Mouse (Mus musculus): ENCODE results near the gene Elmo1.
A peak's percentile ranks its signal among the peaks of the same experiment; 100 is the strongest.

Elmo1 gene

GRCm38 (mm10) chr13:20320232-20320631 lies 229.8 kb downstream of the Elmo1 start:
- no peak for DNase-seq (ENCODE audit: low spot score)

GRCm38 (mm10) chr13:20323478-20323877 lies 233.1 kb downstream of the Elmo1 start:
- no peak for DNase-seq (ENCODE audit: low spot score)

- DNase-seq (ENCODE audit: low spot score), result no peak
Observed at GRCm38 (mm10) chr13:20327064-20327463, 236.7 kb downstream of the Elmo1 start.

GRCm38 (mm10) chr13:20327975-20328374 lies 237.6 kb downstream of the Elmo1 start:
- no peak for DNase-seq (ENCODE audit: low spot score)

DNA sequence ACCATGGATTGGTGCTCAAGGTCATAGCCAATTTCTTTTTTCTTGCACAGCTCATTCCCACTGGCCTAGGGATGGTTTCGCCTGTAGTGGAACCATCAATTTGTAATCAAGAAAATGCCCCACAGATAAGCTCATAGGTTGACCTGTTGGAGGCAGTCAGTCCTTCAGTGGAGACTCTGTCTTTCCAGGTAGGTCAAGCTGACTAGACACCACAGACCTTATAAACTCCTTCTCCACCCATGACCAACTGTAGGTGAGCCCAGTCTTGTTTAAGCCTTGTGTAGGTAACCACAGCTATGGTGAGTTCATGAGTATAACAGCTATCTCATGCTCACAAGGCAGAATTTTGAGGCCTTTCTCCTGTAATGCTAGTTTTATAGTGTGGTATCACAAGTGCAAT lies 238.3 kb downstream of the Elmo1 start:
- no peak for DNase-seq (ENCODE audit: low spot score)

GRCm38 (mm10) chr13:20330954-20331353 lies 240.6 kb downstream of the Elmo1 start:
- DNase-seq (ENCODE audit: low spot score), result no peak

- DNase-seq (ENCODE audit: low spot score), result no peak
Observed at GRCm38 (mm10) chr13:20335051-20335888, 244.9 kb downstream of the Elmo1 start.

- DNase-seq (ENCODE audit: low spot score), result no peak
Observed at GRCm38 (mm10) chr13:20335889-20336497, 245.6 kb downstream of the Elmo1 start.

DNA sequence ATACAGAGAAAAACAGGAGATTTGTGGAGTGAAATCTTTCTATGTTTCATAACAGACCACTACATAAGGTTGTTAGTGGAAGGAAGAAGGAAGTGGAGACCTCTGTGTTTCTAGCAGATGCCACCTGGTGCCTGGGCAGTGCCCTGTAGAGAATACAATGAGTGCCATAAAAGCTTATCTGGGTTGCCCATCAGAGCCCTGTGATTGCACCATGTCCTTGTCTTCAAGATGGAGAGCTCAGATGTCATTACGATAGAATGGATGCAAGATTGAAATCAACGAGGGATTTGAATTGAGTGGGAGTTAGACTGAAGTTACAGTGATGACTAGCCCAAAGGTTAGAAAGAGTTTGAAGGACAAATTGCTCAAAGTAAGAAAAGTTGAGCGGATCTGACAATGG lies 252.5 kb downstream of the Elmo1 start:
- DNase-seq (ENCODE audit: low spot score), result no peak

DNA sequence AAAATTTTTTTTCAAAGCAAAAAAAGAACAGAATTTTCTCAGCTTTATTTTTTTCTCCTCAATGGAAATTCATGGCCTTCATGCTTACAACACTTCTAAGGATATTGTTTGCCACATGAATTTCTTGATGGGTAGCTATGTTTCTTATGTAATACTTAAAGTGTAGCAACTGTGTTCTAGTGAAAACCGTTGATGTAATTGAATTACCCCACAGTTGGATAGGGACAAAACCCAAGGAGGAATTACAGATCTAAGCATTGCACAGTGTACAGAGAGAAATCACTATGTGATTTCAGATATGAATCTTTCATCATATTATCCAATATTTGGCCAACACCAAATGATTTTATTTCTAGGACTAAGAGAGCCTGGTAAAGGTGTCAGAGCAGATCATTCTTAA lies 259.4 kb downstream of the Elmo1 start:
- DNase-seq (ENCODE audit: low spot score), result no peak

GRCm38 (mm10) chr13:20352631-20353030 lies 262.2 kb downstream of the Elmo1 start:
- DNase-seq (ENCODE audit: low spot score), result no peak

DNA sequence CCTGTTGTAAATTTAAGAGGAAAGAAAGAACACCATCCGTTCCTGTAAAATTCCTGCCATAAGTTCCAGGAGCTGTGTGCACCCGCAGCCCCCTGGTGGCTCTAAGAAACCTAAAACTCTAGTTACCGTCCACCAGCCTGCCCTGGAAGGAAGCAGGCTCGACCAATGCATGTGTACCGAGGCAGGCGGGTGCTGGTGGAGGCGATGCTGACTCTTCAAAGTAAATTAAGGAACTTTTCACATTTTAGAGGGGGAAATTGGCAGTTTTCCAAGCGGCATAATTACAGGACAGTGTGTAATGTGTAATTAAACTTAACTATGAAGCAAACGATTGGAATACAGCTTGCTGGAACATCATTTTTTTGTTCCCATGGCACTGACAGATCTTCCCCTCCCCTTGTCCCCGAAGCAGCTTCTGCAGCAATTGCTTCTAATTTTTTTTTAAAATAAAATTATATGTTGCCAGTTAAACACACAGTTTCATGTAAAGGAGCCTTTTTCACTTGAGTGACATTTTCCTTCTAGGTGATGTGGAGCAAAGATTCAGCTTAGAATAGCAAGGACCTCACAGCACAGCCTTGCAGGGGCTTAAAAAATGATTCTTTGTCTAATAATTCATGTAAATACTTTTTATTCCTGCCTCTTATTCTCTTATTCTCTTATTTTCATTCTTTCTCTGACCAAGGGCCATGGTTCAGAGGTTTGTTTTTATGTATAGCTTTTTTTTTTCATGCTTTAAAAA lies 263.6 kb downstream of the Elmo1 start:
- DNase-seq (ENCODE audit: low spot score), result no peak

DNA sequence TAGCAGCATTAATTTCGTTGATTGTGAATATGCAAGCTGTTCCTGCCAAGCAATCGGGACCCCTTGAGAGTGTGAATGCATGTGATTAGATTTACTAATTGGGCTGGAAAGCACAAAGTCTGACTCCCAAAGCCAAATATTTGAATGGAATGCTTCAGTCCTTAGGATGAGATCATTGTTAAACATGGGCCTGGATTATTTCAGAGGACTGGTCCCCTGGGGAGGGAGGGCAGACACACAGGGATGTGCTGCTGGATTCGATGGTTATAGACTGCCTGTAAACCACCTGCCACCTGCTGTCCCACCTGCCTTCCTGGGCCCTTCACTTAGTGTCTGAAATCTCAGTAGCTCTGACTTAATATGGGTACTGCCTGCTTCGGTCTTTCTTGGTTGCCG lies 264.2 kb downstream of the Elmo1 start:
- no peak for DNase-seq (ENCODE audit: low spot score)

DNA sequence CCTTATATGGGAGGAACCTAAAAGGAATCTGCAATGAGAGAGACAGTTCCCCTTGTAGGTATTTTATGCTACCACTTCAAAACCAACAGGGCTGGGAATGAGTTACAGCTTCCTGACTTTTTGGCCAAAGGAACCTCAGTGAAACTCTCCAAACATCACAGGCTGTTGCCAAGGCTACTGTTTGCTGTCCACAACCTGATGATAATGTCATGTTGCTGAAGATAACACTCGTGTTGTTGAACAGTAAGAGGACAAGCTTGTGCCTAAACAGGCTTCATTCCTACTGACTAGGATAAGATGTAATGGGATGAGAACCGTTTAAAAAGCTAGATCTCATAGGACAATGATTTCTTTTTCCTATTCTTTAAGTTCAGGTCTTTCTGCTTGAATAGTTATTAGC lies 272.1 kb downstream of the Elmo1 start:
- DNase-seq (ENCODE audit: low spot score), result no peak

- no peak for DNase-seq (ENCODE audit: low spot score)
Observed at GRCm38 (mm10) chr13:20365828-20366593, 275.6 kb downstream of the Elmo1 start.

DNA sequence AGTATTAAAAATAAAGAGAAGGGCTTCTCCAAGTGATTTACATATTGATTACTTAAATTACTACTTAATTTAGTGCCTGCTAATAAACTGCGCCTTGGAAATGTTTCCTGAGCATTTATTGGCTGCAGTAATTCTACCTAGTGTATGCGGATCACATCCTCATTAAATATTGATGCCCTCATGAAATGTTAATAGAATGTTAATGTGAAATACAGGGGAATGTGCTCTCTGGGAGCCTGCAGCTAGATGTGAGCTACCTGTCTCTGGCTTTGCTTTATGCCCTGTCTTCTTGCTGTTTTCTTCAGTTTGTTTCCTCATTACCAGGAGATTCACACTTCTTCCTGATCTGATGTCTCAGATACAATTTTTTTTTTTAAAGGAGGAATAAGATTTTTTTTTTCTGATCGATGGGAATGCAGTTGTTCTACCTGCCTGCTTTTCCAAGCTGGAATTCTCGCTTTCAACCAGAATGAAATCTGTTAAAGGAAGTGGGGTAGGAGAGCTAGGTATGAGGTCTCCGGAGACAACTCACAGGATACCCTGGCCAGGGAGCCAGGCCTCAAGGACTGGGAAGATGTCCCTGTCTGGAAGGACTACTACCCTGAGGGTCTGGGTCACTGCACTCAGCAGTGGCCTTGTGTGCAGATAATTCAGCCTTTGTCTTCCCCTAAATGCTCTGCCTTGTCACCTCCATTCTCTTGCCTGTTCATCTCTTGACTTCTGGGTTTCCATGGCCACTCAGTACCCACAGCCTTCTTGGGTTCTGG lies 279.8 kb downstream of the Elmo1 start:
- DNase-seq (ENCODE audit: low spot score), result no peak

GRCm38 (mm10) chr13:20371501-20371900 lies 281.1 kb downstream of the Elmo1 start:
- DNase-seq (ENCODE audit: low spot score), result no peak

DNA sequence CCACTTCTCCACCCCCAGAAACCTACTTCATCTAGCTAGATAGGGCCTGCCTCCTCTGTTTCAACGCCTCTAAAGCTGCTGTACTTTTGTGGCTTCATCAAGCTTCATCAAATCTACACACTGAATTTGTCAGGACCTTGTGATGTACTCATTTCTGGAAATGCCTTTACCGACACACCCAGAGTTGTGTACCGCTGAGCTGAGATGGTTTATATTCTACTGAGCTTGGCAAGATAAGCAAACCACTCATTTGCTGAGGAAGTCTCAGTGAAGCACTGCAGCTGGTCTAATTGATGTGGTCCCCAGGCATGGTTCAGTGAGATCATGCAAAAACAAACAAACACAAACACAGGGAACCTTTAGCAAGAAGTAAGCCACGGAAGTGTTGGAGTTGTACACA lies 281.9 kb downstream of the Elmo1 start:
- no peak for DNase-seq (ENCODE audit: low spot score)

- no peak for DNase-seq (ENCODE audit: low spot score)
Observed at GRCm38 (mm10) chr13:20378869-20379268, 288.5 kb downstream of the Elmo1 start.

DNA sequence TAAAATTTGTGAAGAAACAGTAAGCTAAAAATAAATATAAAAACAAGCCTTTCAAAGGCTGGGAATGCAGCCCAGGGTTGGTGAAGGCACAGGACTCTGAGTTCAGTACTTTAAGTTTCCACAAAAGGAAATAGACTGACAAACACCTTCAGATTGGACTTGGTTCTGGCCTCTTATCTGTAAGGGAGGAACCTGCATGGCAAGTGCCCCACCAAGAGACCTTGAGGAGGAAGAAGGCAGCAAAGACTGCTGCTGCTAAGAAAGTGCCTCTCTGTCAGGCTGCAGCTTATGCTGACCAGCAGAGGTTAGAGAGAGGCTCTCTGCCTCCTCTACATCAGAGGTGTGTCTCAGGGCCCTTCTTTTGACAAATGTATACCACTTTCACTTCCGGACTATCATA lies 293.5 kb downstream of the Elmo1 start:
- DNase-seq (ENCODE audit: low spot score), result peak; percentile 68

DNA sequence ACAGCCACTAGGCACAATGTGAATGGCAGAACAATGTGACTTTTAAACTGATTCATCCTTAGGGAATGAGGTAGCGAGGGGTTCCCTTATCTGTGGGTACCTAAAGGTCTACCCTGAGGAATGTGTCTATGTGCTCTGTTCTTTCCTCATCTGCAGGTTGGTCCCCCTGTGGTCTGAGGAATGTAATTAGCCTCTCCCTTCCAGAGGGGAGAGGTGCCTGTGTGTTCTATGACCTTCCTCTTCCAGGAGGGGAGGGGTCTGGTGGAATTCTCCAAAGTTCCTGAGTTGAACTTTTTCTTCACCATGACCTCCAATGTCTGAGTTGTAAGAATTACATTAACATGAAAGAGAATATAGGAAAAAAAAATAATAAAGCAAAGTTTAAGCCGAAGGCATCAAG lies 294.4 kb downstream of the Elmo1 start:
- DNase-seq (ENCODE audit: low spot score), result no peak
